Mouse (Mus musculus) liver, adult (tissue): ENCODE measurements around the gene Cyfip1.

Experiments used
- GATA4 ChIP-seq: IDR thresholded peaks from 2 replicates; pipeline ENCODE4 v1.6.1; 2014; ENCODE audit warnings: mild to moderate bottlenecking, low read length; ENCODE audit not compliant: insufficient replicate concordance

The Cyfip1 gene

GRCm38 (mm10) chr7:55857729-55858128 lies 16.2 kb downstream of the Cyfip1 start:
- no peak for TF ChIP-seq GATA4

- no peak for TF ChIP-seq GATA4
Measured at GRCm38 (mm10) chr7:55858836-55859517, 17.4 kb downstream of the Cyfip1 start.

- TF ChIP-seq GATA4: no peak
Measured at GRCm38 (mm10) chr7:55859518-55859872, 17.9 kb downstream of the Cyfip1 start.

GRCm38 (mm10) chr7:55859956-55860355 lies 18.4 kb downstream of the Cyfip1 start:
- no peak for TF ChIP-seq GATA4

- no peak for TF ChIP-seq GATA4
Measured at GRCm38 (mm10) chr7:55861175-55861574, 19.6 kb downstream of the Cyfip1 start.

- no peak for TF ChIP-seq GATA4
Measured at GRCm38 (mm10) chr7:55865044-55865443, 23.5 kb downstream of the Cyfip1 start.

- TF ChIP-seq GATA4: no peak
Measured at GRCm38 (mm10) chr7:55865750-55866416, 24.3 kb downstream of the Cyfip1 start.

- no peak for TF ChIP-seq GATA4
Measured at GRCm38 (mm10) chr7:55868247-55868646, 26.7 kb downstream of the Cyfip1 start.

- TF ChIP-seq GATA4: no peak
Measured at GRCm38 (mm10) chr7:55869220-55869619, 27.7 kb downstream of the Cyfip1 start.

- TF ChIP-seq GATA4: no peak
Measured at GRCm38 (mm10) chr7:55870340-55871020, 28.9 kb downstream of the Cyfip1 start.

- no peak for TF ChIP-seq GATA4
Measured at GRCm38 (mm10) chr7:55871476-55871875, 29.9 kb downstream of the Cyfip1 start.

GRCm38 (mm10) chr7:55874703-55875102 lies 33.2 kb downstream of the Cyfip1 start:
- no peak for TF ChIP-seq GATA4

GRCm38 (mm10) chr7:55877721-55878120 lies 36.2 kb downstream of the Cyfip1 start:
- no peak for TF ChIP-seq GATA4

- no peak for TF ChIP-seq GATA4
Measured at GRCm38 (mm10) chr7:55880882-55881281, 39.3 kb downstream of the Cyfip1 start.

- TF ChIP-seq GATA4: no peak
Measured at GRCm38 (mm10) chr7:55888603-55889002, 47.1 kb downstream of the Cyfip1 start.

GRCm38 (mm10) chr7:55889996-55890395 lies 48.5 kb downstream of the Cyfip1 start:
- TF ChIP-seq GATA4: no peak

GRCm38 (mm10) chr7:55890731-55891130 lies 49.2 kb downstream of the Cyfip1 start:
- no peak for TF ChIP-seq GATA4

GRCm38 (mm10) chr7:55891797-55892196 lies 50.3 kb downstream of the Cyfip1 start:
- no peak for TF ChIP-seq GATA4
